Mouse (Mus musculus): ENCODE data around the gene Lcp2.

DNA sequence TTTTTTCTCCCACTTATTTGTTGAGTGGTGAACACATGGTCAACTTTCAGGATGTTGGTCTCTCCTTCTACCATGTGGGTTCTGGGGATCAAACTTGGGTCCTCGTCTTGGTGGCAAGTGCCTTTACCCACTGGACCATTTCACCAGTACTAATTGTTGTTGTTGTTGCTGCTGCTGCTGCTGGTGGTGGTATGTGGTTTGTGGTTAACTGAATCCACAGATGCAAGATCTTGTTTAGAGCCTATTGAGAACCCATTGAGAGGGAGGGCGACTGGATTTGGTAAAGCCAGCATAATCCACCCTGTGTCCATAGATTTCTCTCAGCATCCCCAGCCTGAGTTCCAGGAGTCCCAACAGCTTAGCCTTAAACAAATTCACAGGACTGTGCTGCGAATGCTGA lies 46.3 kb upstream of the Lcp2 start:
- TF ChIP-seq CTCF (IDR thresholded peaks at IDR 0.05; ENCODE audit: low read depth, low read length) = no peak
- no peak for TF ChIP-seq POLR2A (IDR thresholded peaks at IDR 0.05; ENCODE audit: borderline replicate concordance, low read depth, low read length)

Measured in bone marrow macrophage, adult 2 months (primary cell).